Mouse (Mus musculus): ENCODE results near the gene Ifi205. TPM values are rescaled to one million over a fixed set of nuclear protein-coding genes. Genes with fewer than 3 reads are reported as not detected.

Ifi205 gene
- polyA plus RNA-seq, 1 experiment from 2014 or later: 0.22 TPM

Other genes with a start within 250 kb of the Ifi205 start
- gene Ifi211, start 118.8 kb downstream of the Ifi205 start, polyA plus RNA-seq (2015; fragmentation: Nextera tagmentation; extraction: Ambion mirVana): 0.48 and 0.72 TPM in 2 replicates
- 1.1 and 1.7 TPM in 2 replicates for gene Mndal, start 89.3 kb downstream of the Ifi205 start, polyA plus RNA-seq (2015; fragmentation: Nextera tagmentation; extraction: Ambion mirVana)
- 0.70 and 0.78 TPM in 2 replicates for gene Ifi203, start 89.1 kb downstream of the Ifi205 start, polyA plus RNA-seq (2015; fragmentation: Nextera tagmentation; extraction: Ambion mirVana)
- 0.57 and 0.60 TPM in 2 replicates for gene Ifi202b, start 49.1 kb downstream of the Ifi205 start, polyA plus RNA-seq (2015; fragmentation: Nextera tagmentation; extraction: Ambion mirVana)
- 0.05 TPM in 1 of 2 replicates, not detected in the other for gene Olfr433, start 8.9 kb upstream of the Ifi205 start, polyA plus RNA-seq (2015; fragmentation: Nextera tagmentation; extraction: Ambion mirVana)
- gene Olfr432, start 17.4 kb upstream of the Ifi205 start, polyA plus RNA-seq (2015; fragmentation: Nextera tagmentation; extraction: Ambion mirVana): not detected in 2 replicates
- not detected in 2 replicates for gene Olfr430, start 34.8 kb upstream of the Ifi205 start, polyA plus RNA-seq (2015; fragmentation: Nextera tagmentation; extraction: Ambion mirVana)
- gene Olfr429, start 52.5 kb upstream of the Ifi205 start, polyA plus RNA-seq (2015; fragmentation: Nextera tagmentation; extraction: Ambion mirVana): not detected in 2 replicates
- not detected in 2 replicates for gene Olfr427, start 65.1 kb upstream of the Ifi205 start, polyA plus RNA-seq (2015; fragmentation: Nextera tagmentation; extraction: Ambion mirVana)
- not detected in 2 replicates for gene Olfr231, start 89.4 kb upstream of the Ifi205 start, polyA plus RNA-seq (2015; fragmentation: Nextera tagmentation; extraction: Ambion mirVana)
- not detected in 2 replicates for gene Olfr424, start 99.7 kb upstream of the Ifi205 start, polyA plus RNA-seq (2015; fragmentation: Nextera tagmentation; extraction: Ambion mirVana)
- gene Olfr420, start 123.8 kb upstream of the Ifi205 start, polyA plus RNA-seq (2015; fragmentation: Nextera tagmentation; extraction: Ambion mirVana): not detected in 2 replicates
- 0.27 and 0.59 TPM in 2 replicates for gene Spta1, start 141.0 kb upstream of the Ifi205 start, polyA plus RNA-seq (2015; fragmentation: Nextera tagmentation; extraction: Ambion mirVana)
- gene Olfr419, start 220.3 kb upstream of the Ifi205 start, polyA plus RNA-seq (2015; fragmentation: Nextera tagmentation; extraction: Ambion mirVana): not detected in 2 replicates

Measured in limb, embryonic 13.5 days (tissue).